Mouse (Mus musculus): ENCODE measurements around the gene Ing1.

The Ing1 gene

DNA sequence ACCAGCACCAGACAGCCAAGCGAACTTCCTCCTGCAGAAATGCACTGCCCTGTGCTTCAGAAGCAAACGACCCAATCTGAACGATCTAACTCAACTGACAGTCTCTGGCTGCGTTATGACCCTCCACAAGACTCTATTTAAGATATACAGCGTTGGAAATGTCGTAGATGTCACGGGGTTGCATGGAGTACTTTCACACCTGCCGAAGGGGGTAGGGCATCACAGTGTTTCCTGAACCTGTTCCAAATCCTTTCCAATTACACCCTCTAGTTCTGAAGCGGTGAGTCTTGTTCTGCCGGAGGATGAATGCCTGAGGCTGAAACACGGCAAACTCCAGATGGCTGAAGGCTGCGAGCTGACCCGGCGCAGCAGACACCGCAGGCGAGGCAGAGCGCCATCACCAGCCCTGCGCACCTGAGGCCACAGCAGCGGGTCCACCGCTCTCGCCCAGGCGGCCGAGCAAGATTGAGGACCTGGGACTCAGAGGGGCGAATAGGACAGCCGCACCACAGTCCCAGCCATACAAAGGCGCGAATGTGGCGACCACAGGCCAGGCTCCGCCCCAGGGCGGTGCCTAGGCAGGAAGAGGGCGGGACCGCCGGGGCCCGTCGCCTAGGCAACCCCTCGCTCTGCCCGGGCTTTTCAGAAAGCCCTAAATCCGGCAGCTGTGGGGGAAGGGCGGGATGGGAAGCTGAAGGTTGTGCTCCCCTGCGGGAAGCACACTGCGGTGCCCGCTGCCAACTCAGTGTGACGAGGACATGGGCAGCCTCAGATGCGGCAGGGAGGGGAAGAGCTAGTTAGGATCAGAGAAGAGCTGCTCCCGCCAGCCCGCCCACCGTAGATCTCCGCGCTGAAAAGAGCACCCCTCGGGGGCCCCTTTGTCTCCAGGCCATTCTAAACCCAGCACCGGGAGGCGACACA, at the start of gene Ing1:
Gene Ing1 (plus strand): TSS at position 773 of the 921 bp plus-strand sequence.
- peak; percentile 88 for DNase-seq (ENCODE audit: low read depth, low spot score)

DNA sequence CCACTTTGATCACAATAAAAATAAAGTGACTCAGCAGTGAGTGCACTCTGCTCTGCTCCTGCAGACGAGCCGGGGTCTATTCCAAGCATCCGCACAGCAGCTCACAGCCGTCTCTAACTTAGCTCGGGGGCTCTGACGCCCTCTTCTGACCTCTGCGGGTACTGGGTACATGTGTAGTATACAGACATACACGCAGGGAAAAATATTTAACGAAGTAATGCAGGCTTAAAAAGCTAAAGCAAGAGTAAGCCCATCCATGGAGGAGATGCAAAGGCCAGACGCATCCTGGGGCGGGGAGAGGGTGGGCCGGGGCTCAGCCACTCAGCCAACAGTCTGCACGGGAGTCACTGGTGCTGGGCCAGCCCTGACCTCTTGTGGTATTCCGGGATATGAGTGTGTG, 49.3 kb upstream of the Ing1 start:
- DNase-seq (ENCODE audit: low read depth, low spot score), result no peak

DNA sequence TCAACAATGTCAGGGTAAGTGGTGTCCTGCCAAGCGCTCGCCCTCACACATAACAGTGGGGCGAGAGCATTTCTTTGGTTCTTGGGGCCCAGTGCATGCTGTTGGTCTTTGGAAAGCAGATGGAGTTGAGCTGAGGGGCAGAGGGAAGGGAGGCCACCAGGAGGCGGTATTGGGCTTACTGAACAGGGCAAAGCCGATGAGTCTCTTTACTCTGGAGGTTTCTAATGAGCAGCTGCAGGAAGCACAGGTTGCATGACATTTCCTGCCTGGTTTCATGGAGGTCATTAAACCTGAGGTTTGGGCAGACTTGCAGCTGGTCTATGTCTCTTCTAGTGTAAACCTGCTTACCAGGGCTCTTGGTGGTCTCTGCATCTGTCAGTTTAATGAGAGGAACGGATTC, 48.6 kb upstream of the Ing1 start:
- no peak for DNase-seq (ENCODE audit: low read depth, low spot score)

- DNase-seq (ENCODE audit: low read depth, low spot score), result no peak
Observed at GRCm38 (mm10) chr8:11508880-11509279, 46.5 kb upstream of the Ing1 start.

- DNase-seq (ENCODE audit: low read depth, low spot score), result no peak
Observed at GRCm38 (mm10) chr8:11510971-11511370, 44.4 kb upstream of the Ing1 start.

GRCm38 (mm10) chr8:11512711-11513110, 42.7 kb upstream of the Ing1 start:
- peak; percentile 17 for DNase-seq (ENCODE audit: low read depth, low spot score)

GRCm38 (mm10) chr8:11513247-11513646, 42.1 kb upstream of the Ing1 start:
- no peak for DNase-seq (ENCODE audit: low read depth, low spot score)

GRCm38 (mm10) chr8:11516292-11516691, 39.1 kb upstream of the Ing1 start:
- DNase-seq (ENCODE audit: low read depth, low spot score), result no peak

- DNase-seq (ENCODE audit: low read depth, low spot score), result no peak
Observed at GRCm38 (mm10) chr8:11517366-11518055, 37.9 kb upstream of the Ing1 start.

- no peak for DNase-seq (ENCODE audit: low read depth, low spot score)
Observed at GRCm38 (mm10) chr8:11518056-11518396, 37.3 kb upstream of the Ing1 start.

DNA sequence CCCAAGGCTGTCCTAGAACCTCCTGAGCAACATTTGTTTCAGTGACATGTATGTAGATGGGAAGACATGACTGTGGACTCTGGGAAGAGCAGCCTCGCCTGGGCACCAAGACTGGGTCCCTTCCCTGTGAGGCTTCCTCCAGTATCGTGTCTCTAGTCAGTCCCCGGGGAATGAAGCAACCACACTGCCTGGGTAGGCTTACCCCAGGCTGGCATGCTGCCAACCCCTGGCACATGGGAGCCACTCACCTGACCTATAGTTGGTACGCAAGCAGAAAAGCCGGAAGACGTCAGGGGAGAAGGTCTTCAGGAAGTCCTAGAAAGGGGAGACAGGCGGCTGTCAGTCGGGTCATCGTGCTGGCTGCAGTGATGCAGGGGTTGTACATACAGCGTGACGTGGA, 36.7 kb upstream of the Ing1 start:
- DNase-seq (ENCODE audit: low read depth, low spot score), result no peak

DNA sequence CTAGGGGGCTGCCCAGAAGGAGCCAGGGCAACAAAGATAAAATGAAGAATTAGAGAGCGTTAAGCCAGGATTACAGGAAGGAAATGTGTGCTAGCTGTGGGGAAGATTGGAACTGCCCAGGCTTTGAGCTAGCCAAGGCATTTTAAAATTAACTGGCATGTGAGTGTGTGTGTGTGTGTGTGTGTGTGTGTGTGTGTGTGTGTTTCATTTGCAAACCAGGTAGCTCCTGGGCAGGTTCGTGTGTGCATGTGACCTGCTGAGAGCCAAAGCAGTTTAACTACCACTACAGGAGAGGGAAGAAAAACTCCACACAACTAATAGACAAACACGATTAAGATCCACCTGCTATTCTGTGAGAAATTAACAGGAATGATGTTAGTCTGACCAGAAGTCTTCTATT, 32.0 kb upstream of the Ing1 start:
- DNase-seq (ENCODE audit: low read depth, low spot score), result no peak

- DNase-seq (ENCODE audit: low read depth, low spot score), result no peak
Observed at GRCm38 (mm10) chr8:11530155-11530770, 25.1 kb upstream of the Ing1 start.

GRCm38 (mm10) chr8:11530849-11531248, 24.5 kb upstream of the Ing1 start:
- no peak for DNase-seq (ENCODE audit: low read depth, low spot score)

- no peak for DNase-seq (ENCODE audit: low read depth, low spot score)
Observed at GRCm38 (mm10) chr8:11534494-11534893, 20.9 kb upstream of the Ing1 start.

- no peak for DNase-seq (ENCODE audit: low read depth, low spot score)
Observed at GRCm38 (mm10) chr8:11539049-11539448, 16.3 kb upstream of the Ing1 start.

DNA sequence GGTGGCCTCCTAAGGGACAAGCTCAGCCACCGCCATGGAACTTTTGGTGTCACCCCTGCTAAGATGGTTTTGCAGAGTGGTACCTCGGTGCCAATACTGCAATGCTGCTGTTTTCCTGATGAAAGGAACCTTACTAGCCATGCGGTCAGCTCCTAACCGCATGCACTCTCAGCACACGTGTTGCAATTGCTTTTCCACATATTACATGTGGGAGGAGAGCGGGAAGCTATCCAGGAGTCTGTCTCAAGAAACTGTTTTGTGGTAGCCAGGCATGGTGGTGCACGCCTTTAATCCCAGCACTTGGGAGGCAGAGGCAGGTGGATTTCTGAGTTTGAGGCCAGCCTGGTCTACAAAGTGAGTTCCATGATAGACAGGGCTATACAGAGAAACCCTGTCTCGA, 15.2 kb upstream of the Ing1 start:
- no peak for DNase-seq (ENCODE audit: low read depth, low spot score)

GRCm38 (mm10) chr8:11542031-11542430, 13.3 kb upstream of the Ing1 start:
- DNase-seq (ENCODE audit: low read depth, low spot score), result no peak

DNA sequence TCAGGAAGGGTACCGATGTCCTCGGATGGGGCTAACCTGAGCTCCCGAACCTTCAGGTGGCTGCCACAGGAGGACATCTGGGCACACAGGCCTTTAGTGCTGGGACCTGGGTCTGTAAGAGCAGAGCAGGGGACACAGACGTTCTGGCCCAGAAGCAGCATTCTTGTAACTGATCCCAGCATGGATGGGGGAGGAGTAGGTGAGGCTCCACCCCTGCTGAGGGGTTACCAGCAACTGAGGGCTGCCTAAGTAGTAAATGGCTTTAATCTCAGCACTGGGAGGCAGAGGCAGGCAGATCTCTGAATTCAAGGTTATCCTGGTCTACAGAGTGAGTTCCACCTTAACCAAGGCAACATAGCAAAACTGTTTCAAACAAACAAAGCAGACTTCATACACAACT, 12.5 kb upstream of the Ing1 start:
- DNase-seq (ENCODE audit: low read depth, low spot score), result no peak

DNA sequence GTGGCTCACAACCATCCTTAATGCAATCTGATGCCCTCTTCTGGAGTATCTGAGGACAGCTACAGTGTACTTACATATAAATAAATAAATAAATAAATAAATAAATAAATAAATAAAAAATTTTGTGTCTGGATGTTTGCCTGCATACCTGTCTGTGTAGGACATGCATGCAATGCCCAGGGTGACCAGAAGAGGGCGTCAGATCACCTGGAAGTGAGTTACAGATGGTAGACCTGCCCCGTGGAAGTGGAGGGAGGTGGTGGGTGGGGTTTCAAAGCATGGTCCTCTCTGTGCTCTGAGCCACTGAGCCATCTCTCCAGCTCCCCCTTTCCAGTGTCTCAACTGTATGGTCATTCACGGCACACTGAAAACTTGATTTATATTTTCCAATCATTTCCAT, 11.0 kb upstream of the Ing1 start:
- peak; percentile 38 for DNase-seq (ENCODE audit: low read depth, low spot score)

- DNase-seq (ENCODE audit: low read depth, low spot score), result no peak
Observed at GRCm38 (mm10) chr8:11547063-11547462, 8.3 kb upstream of the Ing1 start.

- peak; percentile 68 for DNase-seq (ENCODE audit: low read depth, low spot score)
Observed at GRCm38 (mm10) chr8:11549706-11550105, 5.7 kb upstream of the Ing1 start.
